ENCODE assay signal across 9 mouse cellular contexts in the genomic region with DNA sequence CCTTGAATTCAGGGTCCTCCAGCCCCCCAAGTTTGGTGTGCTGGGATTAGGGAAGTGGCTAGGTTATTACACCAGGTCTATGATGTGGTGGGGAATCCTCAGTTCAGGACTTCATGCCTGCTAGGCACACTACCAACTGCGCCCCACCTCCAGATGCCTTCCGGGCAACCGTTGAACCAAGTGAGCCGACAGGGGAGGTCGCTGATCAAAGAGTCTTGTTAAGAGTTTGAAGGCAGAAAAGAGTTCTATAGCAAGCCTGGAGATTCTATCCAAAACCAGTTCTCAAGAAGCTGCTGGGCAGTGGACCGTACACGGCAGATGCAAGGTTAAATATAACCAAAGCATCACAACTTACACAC. TPM values are rescaled to one million over a fixed set of nuclear protein-coding genes. Genes with fewer than 3 reads are reported as not detected.
DNase-seq lines count a peak whose midpoint lies in the region; ATAC-seq lines count a peak whose summit lies in the region.
"Had no signal": no experiment of that assay in that cellular context is flagged by ENCODE, and none has a peak within 500 bp of the region (broad histone marks: within the 10 kb centered on the region; RNA-seq: fewer than 3 reads in every experiment).

No protein-coding gene starts in this region.

- peaks cover 22% of the 10 kb centered on the region for H3K27me3 ChIP-seq in limb, embryonic 10.5 days (ENCODE audit: low read depth, poor library complexity, severe bottlenecking)
- no peaks in the 10 kb centered on the region for H3K27me3 ChIP-seq in neural tube, embryonic 11.5 days (ENCODE audit: control insufficient read depth, insufficient read depth, low read length)

- no peak for ATAC-seq in neural tube, embryonic 11.5 days (ENCODE audit: insufficient read depth, low FRiP score, low TSS enrichment)

- peak; percentile 23 for DNase-seq in embryo, embryonic 10 days (ENCODE audit: low spot score)
- no peak for DNase-seq in embryo, embryonic 11 days
- peak; percentile 80 to 90 for DNase-seq in thymus, adult 18-20 months
- no peak for DNase-seq in thymus, postnatal 25 days
- peak; percentile 47 for DNase-seq in limb, embryonic 10.5 days (ENCODE audit: low spot score)
- no peak for DNase-seq in neural tube, embryonic 11.5 days (ENCODE audit: low spot score)
- no peak for DNase-seq in adrenal gland, adult 2 months
- DNase-seq in gastrocnemius, adult 18-20 months (ENCODE audit: low spot score) = no peak

- peak overlapping the region; percentile 67 for H3K4me3 ChIP-seq in limb, embryonic 10.5 days
- peak overlapping the region; percentile 50 for H3K4me3 ChIP-seq in neural tube, embryonic 11.5 days (ENCODE audit: low read depth, low read length)

- peak overlapping the region; percentile 94 for H3K4me2 ChIP-seq in neural tube, embryonic 11.5 days (ENCODE audit: low read depth)

- no peak overlapping the region for H3K27ac ChIP-seq in limb, embryonic 10.5 days
- no peak overlapping the region for H3K27ac ChIP-seq in neural tube, embryonic 11.5 days (ENCODE audit: low read depth, low read length)

- WGBS in limb, embryonic 10.5 days = 4% methylated on average over 7 of the region's 7 CpGs
- WGBS in neural tube, embryonic 11.5 days = 8% methylated on average over 7 of the region's 7 CpGs

- peak overlapping the region; percentile 30; the same call in 1 of the 2 replicates for H3K9ac ChIP-seq in neural tube, embryonic 11.5 days (ENCODE audit: low read length)

- no peaks in the 10 kb centered on the region for H3K9me3 ChIP-seq in limb, embryonic 10.5 days (replicated peaks)
- H3K9me3 ChIP-seq in neural tube, embryonic 11.5 days (ENCODE audit: control insufficient read depth, low read length) = no peaks in the 10 kb centered on the region

- no peaks in the 10 kb centered on the region for H3K36me3 ChIP-seq in limb, embryonic 10.5 days
- H3K36me3 ChIP-seq in neural tube, embryonic 11.5 days (ENCODE audit: control insufficient read depth, insufficient read depth, low read length) = no peaks in the 10 kb centered on the region

- peaks cover 15% of the 10 kb centered on the region for H3K4me1 ChIP-seq in limb, embryonic 10.5 days
- H3K4me1 ChIP-seq in neural tube, embryonic 11.5 days (ENCODE audit: control insufficient read depth, insufficient read depth, low read length) = no peaks in the 10 kb centered on the region

RNA-seq across cellular contexts. Expression of a gene that starts 48.5 kb away (rescaled TPM):
- polyA plus RNA-seq in limb, embryonic 10.5 days (2016; fragmentation: Nextera tagmentation; extraction: Ambion mirVana) = not detected in 2 replicates
- not detected in 2 replicates for polyA plus RNA-seq in neural tube, embryonic 11.5 days (2014; fragmentation: Nextera tagmentation; extraction: Ambion mirVana)
- total RNA-seq in adrenal gland, adult 2 months (2021) = not detected
- polyA plus RNA-seq in adrenal gland, adult 2 months (2012; rRNA removed) = not detected in 2 replicates
- total RNA-seq in gastrocnemius, adult 18-20 months (2021) = not detected
- polyA plus RNA-seq: C2C12 had no signal

Comparison
In these comparisons a context has a peak if more than half of its experiments do, and no peak if none do; other contexts are left out.
1. DNase-seq: peak in embryo, embryonic 10 days (single experiment), thymus, adult 18-20 months (2 of 2) and limb, embryonic 10.5 days (single experiment); none in embryo, embryonic 11 days (single experiment), thymus, postnatal 25 days (single experiment), neural tube, embryonic 11.5 days (single experiment), adrenal gland, adult 2 months (single experiment) and gastrocnemius, adult 18-20 months (single experiment).